Mouse (Mus musculus): ENCODE measurements at regions not wholly inside any gene's neighbourhood (a gene's known extent, or its start where the extent isn't known, plus 50 kb on each side); places are given as distances from the start of the nearest gene placed in this dataset.

GRCm38 (mm10) chr10:117559615-117560395 is 69.5 kb upstream of the Cpm start:
- TF ChIP-seq CTCF (IDR thresholded peaks at IDR 0.05; ENCODE audit: low read depth), result no peak
- no peak for TF ChIP-seq EP300 (IDR thresholded peaks at IDR 0.05; ENCODE audit: low read depth)
